Mouse (Mus musculus): ENCODE measurements around the gene Jund.

DNA sequence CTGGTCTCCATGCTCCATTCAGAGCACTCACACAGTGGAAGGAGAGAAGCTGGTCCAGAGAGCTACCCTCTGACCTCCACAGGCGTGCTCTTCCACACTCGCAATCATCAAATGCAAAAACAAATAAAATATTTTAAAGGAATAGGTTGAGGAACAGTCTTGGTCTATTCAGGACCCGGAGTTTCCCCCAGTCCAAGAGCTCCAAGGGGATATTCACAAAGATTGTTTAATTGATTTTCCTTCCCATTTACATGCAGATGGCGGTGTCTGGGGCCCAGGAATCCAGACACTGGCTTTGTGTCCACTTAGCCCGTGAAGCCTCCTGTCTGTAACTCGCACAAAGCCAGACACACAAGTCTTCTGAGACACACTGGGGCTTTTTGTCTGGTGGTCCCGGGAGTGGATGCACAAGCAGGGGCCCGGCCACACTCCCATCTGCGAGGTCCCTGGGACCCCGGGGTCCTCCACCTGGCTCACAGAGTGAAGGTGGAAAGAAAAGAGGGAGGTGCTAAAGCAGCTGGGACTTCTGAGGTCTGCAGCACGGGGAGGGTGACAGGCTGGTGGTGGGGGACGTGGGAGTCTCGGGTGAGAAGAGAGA is 42.5 kb upstream of the Jund start:
- TF ChIP-seq CTCF (IDR thresholded peaks at IDR 0.05; ENCODE audit: low read depth), result no peak
- TF ChIP-seq EP300 (IDR thresholded peaks at IDR 0.05; ENCODE audit: low read depth), result no peak
